Mouse (Mus musculus) left cerebral cortex, postnatal 36 days (tissue): ENCODE results near the gene Gpr1. TPM values are rescaled to one million over a fixed set of nuclear protein-coding genes. Genes with fewer than 3 reads are reported as not detected.
"Not testable (repeated sequence)": the region's sequence is repeated elsewhere in the genome, so short reads cannot be mapped to it uniquely, and the experiment has no call there.

ENCODE experiments used
- DNase-seq, 2 experiments: peaks; one replicate each; pipeline ENCODE4 v3.0.0; 2021 to 2022; ENCODE audit warnings: low spot score in 2 of 2, mixed read lengths in 1 of 2
- intact Hi-C: fragments of 180-260 bp; cut with DNase I; formaldehyde crosslinking; loops from one replicate; pipeline ENCODE4 v1.15.1; 2025
- microRNA-seq: library from miRNA; unstranded; fragments of <30 nt; microRNA quantifications from one replicate; pipeline ENCODE4 v1.2.0, GENCODE M21; 2022
- total RNA-seq, 2 experiments: library from RNA; stranded (reverse); gene quantifications; 2 replicates each; pipeline ENCODE4 v1.2.3; 2021

The Gpr1 gene
- total RNA-seq, 2 experiments from 2014 or later = 0.37 to 0.86 TPM

DNA sequence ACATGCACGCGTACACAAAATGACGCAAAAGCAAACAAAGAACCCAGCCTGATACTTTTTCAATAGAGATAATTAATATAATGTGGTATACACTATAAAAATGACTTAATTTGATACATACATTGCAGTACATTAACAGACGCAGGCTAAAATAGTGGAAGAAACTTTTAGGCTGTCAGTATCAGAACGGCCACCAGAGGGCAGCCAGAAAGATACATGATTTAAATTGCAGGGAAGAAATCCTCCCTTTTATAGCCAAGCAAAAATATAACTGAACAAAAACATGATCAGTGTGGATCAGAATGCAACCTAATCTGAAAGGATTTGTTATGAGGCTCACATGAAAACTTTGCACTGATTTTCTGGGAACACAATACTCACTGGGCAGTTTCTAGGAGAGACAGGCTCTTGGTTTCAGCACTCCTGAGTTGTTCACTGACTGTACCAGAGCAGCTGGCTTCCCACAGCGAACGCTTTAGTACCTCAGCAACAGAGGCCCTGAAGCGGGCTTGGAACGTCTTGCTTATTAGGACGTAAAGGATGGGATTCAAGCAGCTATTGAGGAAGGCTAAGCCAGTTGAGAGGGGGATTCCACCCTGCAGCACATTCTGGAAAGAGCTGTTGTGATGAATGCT is 31.6 kb downstream of the Gpr1 start:
- intact Hi-C loops = loop anchor here (5.0 kb wide), 3 partner anchors 70 to 475 kb away; partner anchors contain the start of gene Zdbf2
- peak; percentile 50 to 52 for DNase-seq

DNA sequence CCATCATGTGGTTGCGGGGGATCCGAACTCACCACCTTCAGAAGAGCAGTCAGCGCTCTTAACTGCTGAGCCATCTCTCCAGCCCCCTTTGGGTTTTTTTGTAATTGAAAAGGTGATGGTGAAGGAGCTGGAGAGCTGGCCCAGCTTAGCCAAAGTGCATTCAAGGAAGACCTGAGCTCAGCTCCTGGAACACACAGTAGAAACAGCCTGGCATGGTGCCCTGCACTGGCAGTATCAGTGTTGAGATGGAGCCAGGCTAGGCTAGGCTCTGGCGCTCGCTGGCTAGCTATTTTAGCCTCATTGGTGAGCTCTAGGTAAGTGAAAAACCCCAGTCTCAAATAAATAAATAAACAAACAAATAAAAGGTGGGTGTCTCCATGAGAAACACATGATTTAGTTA is 32.1 kb downstream of the Gpr1 start:
- no peak for DNase-seq
- intact Hi-C loops = loop anchor here (5.0 kb wide), 3 partner anchors 70 to 475 kb away; partner anchors contain the start of gene Zdbf2

DNA sequence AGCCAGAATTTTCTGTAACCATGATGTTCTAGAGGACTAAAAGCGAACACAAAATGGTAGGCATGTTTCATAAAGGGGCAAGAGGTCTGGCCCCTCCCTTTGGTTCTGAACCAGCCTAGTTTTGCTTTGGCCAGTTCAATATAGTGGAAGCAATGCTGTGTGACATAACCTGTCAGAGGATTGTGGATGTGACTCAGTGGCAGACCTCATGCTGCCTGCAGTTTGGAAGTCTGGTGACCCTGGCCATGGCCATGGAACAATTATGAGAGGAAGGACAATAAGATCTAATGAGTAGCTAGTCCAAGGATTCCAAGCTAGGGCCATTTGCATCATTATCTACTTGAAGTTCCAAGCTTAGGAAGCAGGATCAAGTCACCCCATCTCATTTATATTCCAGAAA is 32.9 kb downstream of the Gpr1 start:
- intact Hi-C loops = loop anchor here (5.0 kb wide), 3 partner anchors 71 to 476 kb away; partner anchors contain the start of gene Zdbf2
- DNase-seq = no peak

DNA sequence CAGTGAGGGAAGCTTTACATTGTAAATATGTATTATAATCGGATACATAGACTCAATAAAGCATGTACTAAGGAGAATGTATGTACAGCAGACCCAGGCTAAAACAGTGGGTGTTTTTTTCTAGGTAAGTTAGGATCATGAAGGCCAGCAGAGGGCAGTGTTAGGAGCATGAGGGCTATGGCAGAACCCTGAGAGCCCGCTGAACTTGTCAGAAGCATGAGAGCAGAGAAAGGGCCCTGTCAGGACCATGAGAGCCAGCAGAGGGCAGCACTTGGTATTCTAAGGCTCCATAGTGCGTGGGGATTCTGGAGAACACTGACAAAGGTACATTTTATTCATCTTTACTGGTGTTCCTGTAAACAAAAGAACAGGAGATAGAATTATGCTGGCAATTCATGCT is 33.3 kb downstream of the Gpr1 start:
- intact Hi-C loops = loop anchor here (5.0 kb wide), 3 partner anchors 71 to 476 kb away; partner anchors contain the start of gene Zdbf2
- peak; percentile 86 to 87 for DNase-seq

DNA sequence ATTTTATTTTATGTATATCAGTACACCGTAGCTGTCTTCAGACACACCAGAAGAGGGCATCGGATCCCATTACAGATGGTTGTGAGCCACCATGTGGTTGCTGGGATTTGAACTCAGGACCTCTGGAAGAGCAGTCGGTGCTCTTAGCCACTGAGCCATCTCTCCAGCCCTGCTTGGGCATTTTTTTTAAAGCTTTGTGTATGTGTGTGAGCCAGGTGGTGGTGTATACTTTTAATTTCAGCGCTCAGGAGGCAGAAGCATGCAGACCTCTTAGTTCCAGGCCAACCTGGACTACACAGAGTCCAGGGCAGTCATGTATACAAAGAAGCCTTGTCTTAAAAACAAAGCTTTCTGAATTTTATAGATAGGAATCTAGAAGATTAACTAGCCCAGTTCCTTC is 33.8 kb downstream of the Gpr1 start:
- intact Hi-C loops = loop anchor here (5.0 kb wide), 3 partner anchors 72 to 477 kb away; partner anchors contain the start of gene Zdbf2
- DNase-seq = not testable (repeated sequence)

DNA sequence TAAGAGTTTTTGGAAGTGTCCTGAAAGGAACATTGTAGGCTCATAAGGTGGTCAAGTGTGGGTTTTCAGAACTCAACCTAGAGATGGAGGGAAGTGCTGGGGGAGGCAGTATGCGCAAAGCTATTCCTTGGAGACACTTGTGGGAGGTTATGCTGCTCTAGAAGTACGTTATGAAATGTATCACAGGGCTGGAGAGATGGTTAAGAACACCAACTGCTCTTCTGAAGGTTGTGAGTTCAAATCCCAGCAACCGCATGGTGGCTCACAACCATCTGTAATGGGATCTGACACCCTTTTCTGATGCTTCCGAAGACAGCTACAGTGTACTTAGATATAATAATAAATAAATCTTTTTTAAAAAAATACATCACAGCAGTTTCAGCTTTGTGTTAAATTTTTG is 34.2 kb downstream of the Gpr1 start:
- DNase-seq = no peak
- intact Hi-C loops = loop anchor here (5.0 kb wide), 3 partner anchors 72 to 477 kb away; partner anchors contain the start of gene Zdbf2

DNA sequence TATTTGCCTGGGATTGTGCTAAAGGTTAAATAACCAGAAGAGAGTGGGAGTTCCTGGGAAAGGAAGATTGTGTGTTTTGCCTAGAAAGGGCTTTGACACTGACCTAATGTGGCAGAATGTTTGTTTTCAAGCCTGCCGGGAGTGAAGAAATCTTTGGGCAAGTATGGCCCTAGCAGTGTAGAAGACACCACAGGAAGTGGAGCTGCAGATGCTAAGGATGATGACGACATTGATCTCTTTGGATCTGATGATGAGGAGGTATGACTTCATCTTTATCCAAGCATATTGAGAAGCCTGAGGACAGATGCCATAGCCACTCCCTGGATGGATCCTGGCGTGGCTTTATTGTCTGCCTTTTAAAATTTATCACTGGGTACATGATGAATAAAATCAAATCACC is 36.0 kb downstream of the Gpr1 start:
- no peak for DNase-seq
- intact Hi-C loops = loop anchor here (5.0 kb wide), 2 partner anchors 66 to 269 kb away; partner anchors contain the start of genes Adam23 and Ino80d

DNA sequence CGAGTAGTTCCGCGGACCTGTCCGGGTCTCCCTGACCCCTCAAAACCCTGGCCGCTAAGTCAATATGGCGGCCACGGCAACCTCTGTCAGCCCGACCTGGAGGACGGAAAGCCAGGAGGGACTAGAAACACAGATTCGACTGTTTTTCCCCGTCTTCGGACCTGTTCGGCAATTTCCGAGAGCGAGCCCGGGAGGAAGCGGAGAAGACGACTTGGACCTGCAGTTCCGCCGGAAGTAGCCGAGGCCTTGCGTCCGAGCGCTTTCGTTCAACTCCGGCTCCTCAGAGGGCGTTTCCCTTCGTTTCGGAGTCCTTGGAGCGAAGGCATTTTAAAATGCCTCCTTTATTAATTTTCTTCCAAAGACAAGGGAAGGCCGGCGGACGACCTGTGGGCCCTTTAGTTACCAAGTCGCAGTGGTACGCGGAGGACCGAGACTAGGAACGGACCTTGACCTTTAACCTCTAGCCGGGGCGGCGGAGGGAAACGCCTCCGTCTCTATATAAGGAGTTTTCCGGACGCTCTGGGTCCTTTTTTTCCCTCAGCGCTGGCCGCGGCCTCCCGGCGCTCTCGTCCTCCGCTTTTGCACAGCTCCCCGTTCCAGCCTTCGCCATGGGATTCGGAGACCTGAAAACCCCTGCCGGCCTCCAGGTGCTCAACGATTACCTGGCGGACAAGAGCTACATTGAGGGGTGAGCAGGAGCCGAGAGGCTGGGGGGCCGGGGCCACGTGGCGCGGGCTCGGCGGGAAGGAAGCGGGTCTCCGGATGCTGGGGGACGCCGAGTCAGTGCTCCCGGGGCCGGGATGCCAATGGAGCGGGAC is 37.5 kb downstream of the Gpr1 start, which contains the start of the genes Eef1b2 and Ndufs1:
TSS of gene Eef1b2 (plus strand) at position 222 of the 818 bp plus-strand sequence.
TSS of gene Ndufs1 (minus strand) at position 230 of the 818 bp plus-strand sequence.
- DNase-seq = peak; percentile 97 to 99
- intact Hi-C loops = loop anchor here (5.0 kb wide), 2 partner anchors 65 to 270 kb away; partner anchors contain the start of genes Adam23 and Ino80d

DNA sequence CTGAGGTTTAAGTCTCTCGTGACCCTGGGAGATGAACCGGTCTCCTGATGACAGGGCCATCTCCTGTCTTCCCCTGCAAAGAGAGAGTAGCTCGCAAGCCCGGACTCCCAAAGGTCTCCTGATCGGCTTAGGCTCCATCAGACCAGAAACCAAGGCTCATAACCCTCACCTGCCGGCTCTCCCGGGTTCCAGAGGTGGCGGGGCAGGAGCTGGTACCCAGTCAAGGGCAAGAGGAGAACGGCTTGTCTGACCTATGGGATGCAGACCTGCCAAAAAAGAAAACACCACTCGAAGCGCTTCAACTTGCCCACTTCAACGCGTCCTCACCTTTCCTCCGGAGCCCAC is 38.1 kb downstream of the Gpr1 start:
- no peak for DNase-seq
- intact Hi-C loops = loop anchor here (5.0 kb wide), 2 partner anchors 64 to 271 kb away; partner anchors contain the start of genes Adam23 and Ino80d

DNA sequence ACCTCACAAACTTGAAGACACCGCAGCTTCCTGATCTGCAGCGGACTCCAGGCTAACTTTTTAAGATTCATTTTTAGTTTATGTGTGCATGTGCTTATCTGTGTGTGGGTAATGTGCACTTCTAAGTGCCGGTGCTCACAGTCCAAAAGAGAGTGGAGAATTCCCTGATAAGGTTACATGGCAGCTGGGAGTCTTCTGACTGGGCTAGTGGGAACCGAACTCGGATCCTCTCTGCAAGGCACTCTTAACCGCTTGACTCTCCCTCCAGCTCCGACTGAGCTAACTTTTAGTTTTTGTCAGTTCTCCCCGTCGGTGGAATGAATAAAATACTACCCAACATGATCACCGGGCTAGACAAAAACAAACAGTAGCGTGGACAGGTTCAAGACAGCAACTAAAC is 38.5 kb downstream of the Gpr1 start:
- peak in 1 of 2 experiments; percentile 14 for DNase-seq
- intact Hi-C loops = loop anchor here (5.0 kb wide), 2 partner anchors 64 to 271 kb away; partner anchors contain the start of genes Adam23 and Ino80d

DNA sequence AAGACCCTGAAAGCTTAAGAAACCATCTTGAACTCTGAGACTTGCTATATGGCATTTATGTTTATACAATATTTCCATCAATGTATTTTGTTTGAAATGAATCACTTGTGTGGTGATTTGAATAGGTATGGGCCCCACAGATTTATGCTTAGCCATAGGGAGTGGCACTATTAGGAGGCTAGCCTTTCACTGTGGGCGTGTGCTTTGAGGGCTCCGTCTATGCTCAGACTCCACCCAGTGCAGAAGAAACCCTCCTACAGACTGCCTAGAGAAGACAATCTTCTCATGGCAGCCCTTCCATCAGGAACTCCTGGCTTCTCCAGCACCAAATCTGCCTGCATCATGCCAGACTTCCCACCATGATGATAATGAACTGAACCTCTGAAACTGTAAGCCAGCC is 45.7 kb downstream of the Gpr1 start:
- no peak for DNase-seq
- intact Hi-C loops = no loop called here

DNA sequence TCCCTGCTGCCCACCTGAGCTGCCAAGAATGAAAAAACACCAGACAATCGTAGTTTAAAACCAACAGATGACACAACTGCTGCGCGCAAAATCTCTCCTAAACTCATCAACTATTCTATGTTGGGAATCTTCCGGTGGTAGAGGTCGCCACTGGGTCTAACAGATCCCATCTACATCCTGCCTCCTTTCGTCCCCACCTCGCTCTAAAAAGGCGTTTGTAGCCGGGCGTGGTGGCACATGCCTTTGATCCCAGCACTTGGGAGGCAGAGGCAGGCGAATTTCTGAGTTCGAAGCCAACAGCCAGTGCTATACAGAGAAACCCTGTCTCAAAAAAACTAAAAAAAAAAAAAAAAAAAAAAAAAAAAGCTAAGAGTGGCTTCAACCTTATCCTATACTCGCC is 74.1 kb downstream of the Gpr1 start:
- DNase-seq = no peak
- intact Hi-C loops = no loop called here

DNA sequence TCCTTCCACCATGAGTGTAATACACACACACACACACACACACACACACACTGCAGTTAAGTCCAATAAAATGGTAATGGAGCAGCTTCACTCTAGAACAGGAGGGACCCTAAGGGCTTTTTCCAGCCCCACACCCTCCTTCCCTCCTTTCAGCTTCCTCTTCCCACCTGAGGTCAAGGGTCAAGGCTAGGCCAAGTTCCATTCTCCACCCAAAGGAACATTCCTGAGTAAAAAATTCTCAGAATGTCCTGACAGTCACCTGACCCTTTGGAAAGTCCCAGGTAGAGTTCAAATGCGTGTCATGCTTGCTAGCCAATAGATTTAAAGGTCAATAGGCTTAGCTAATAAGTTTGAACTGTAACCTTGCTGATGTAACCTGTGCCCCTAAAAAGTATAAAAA is 75.8 kb downstream of the Gpr1 start:
- intact Hi-C loops, DNase-seq: not testable (repeated sequence)

DNA sequence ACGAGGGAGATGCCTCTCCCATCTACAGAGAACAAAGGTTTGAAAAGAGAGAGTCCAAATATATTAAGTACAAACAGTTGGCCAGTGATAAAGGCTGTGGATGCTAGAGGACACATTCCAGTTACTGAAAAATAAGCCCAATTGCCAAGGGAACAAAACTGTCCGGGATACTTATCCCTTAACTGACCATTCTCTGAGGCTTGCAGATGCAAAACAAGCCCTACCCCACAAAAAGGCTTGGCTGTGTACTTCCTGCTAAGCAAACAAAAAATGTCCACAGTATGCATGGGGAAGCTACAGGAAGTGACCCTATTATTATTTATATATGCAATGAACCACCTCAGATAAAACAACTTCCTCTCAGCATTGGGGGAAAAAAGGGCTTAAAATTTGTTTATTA is 76.4 kb downstream of the Gpr1 start:
- intact Hi-C loops = no loop called here
- no peak for DNase-seq

DNA sequence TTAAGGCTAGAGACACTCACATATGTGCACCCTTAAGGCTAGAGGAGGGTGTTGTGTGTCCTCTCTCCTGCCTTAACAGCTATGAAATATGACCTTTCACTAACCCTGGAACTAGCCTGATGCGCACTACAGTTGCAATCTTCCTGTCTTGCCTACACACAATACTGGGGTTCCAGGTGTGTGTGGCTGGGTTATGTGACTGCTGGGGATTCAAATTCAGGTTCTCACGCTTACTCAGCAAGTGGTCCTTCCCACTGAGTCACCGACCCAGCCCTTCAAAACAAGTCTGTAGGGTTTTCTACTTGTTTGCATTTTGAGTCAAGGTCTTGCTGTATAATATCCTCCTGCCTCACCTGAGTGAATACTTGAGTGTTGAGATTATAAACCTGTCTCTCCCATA is 79.8 kb downstream of the Gpr1 start:
- intact Hi-C loops = no loop called here
- DNase-seq = no peak

Small RNAs within 50 kb of the gene (microRNA-seq; reads per million reads assigned to microRNA genes)
- gene Gm24557 = not detected
- not detected for gene Gm27512

Other genes starting within 250 kb of the Gpr1 start
- 10 to 100 TPM; 27.4 to 35.7 TPM for gene Ino80d, start 99.9 kb downstream of the Gpr1 start, total RNA-seq
- 100 to 1,000 TPM; 304 to 327 TPM for gene Eef1b2, start 37.7 kb downstream of the Gpr1 start, total RNA-seq
- gene Ndufs1, start 37.7 kb downstream of the Gpr1 start, total RNA-seq = 100 to 1,000 TPM; 152 TPM
- gene Zdbf2, start 58.7 kb upstream of the Gpr1 start, total RNA-seq = 10 to 100 TPM; 16.1 to 20.9 TPM
- gene Adam23, start 231.3 kb upstream of the Gpr1 start, total RNA-seq = 100 to 1,000 TPM; 151 to 154 TPM